Mouse (Mus musculus): ENCODE results near the gene Szt2. TPM values are rescaled to one million over a fixed set of nuclear protein-coding genes. Genes with fewer than 3 reads are reported as not detected.

The Szt2 gene
- polyA plus RNA-seq, 1 experiment from 2014 or later: 8.6 TPM

DNA sequence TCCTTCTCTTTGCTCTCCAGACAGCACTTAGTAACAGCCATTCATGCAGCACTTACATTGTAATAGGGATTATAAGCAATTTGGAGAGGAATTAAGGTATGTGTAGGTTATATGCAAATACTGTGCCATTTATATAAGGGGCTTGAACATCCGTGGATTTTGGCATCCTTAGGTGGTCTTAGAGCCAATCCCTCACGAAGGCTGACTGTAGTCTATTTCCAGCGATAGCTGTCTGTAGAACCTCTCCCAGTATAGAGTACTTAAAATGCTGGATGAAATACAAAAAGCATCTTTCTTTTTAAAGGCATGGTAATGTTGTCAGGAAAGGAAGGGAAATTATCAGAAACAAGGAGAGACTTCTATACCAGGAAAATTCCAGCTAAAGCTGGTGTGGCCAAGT, 67.6 kb downstream of the Szt2 start:
- DNase-seq (ENCODE audit: low spot score): no peak
- Histone ChIP-seq H3K9me3 (no peaks in the 10 kb centered on the region), H3K4me3 (no peak overlapping the region), H3K27me3 (ENCODE audit: insufficient read depth, poor library complexity, severe bottlenecking) (0 out of 2 replicates have a peak, but pooled peaks cover 11% of the 10 kb centered on the region), H3K27ac (no peak overlapping the region), H3K36me3 (no peaks in the 10 kb centered on the region), H3K4me1 (no peaks in the 10 kb centered on the region)
- 79% methylated on average over 3 of the region's 3 CpGs for WGBS

DNA sequence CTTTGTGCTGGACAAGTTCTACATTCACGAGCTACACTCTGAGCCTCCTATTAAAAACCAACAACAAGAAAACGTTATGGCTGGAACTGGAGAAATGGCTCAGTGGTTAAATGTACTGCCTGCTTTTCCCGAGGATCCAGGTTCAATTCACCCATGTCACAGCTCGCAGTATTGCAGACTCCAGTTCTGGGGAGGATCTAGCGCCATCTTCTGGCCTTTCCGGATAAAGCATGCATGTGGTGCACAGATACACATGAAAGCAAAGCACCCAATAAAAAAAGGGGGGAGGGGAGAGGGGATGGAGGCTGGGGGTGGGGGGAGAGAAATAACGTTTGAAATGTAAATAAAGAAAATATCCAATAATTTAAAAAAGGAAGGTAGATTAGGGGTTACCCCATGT, 72.4 kb downstream of the Szt2 start:
- Histone ChIP-seq H3K9me3 (no peaks in the 10 kb centered on the region), H3K27me3 (ENCODE audit: insufficient read depth, poor library complexity, severe bottlenecking) (0 out of 2 replicates have a peak, but pooled peaks cover 11% of the 10 kb centered on the region), H3K36me3 (no peaks in the 10 kb centered on the region), H3K27ac (no peak overlapping the region), H3K4me1 (no peaks in the 10 kb centered on the region), H3K4me3 (no peak overlapping the region)
- WGBS: 18% methylated on average over 7 of the region's 7 CpGs
- no peak for DNase-seq (ENCODE audit: low spot score)

DNA sequence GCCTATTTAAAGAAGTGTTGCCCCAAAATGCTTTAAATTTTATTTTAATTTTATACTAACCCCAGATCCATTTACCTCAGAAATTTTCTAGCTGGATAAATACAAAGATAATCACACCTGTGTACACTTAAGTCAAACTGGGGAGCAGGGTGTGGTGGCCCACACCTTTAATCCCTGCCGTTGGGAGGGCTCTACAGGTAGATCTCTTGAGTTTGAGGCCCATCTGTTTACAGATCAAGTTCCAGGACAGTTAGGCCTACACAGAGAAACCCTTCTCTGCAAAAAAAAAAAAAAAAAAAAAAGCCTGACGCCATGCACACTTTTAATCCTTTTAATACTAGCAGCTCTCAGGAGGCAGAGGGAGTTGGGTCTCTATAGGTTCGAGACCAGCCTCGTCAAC, 73.1 kb downstream of the Szt2 start:
- H3K4me3 ChIP-seq: no peak overlapping the region
- no peak overlapping the region for H3K27ac ChIP-seq
- H3K9me3 ChIP-seq: no peaks in the 10 kb centered on the region
- H3K27me3 ChIP-seq (ENCODE audit: insufficient read depth, poor library complexity, severe bottlenecking): 0 out of 2 replicates have a peak, but pooled peaks cover 11% of the 10 kb centered on the region
- no peak for DNase-seq (ENCODE audit: low spot score)
- H3K36me3 ChIP-seq: no peaks in the 10 kb centered on the region
- H3K4me1 ChIP-seq: no peaks in the 10 kb centered on the region
- WGBS: 76% methylated on average over 4 of the region's 4 CpGs

DNA sequence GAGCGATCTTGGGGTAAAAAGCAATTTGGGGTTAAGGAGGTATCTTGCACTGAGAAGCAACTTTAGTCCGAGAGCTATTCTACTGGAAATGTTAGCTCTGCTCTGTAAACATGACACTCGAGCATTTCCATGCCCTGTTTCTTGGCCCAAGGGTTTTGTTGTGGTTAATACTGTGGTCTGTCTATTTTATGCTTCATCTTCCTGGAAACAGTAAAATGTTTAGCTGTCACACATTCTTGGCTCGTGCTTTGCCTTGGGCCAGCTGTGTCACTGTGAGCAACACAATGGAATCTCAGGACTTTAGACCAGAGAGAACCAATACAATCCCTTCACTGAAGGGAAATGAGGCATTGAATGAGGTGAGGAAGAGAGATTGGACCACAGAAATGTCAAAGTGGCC, 77.3 kb downstream of the Szt2 start:
- Histone ChIP-seq H3K4me3 (no peak overlapping the region), H3K27me3 (ENCODE audit: insufficient read depth, poor library complexity, severe bottlenecking) (no peaks in the 10 kb centered on the region), H3K4me1 (no peaks in the 10 kb centered on the region), H3K9me3 (no peaks in the 10 kb centered on the region), H3K36me3 (no peaks in the 10 kb centered on the region), H3K27ac (no peak overlapping the region)
- DNase-seq (ENCODE audit: low spot score): no peak
- WGBS: 64% methylated on average over 4 of the region's 4 CpGs

DNA sequence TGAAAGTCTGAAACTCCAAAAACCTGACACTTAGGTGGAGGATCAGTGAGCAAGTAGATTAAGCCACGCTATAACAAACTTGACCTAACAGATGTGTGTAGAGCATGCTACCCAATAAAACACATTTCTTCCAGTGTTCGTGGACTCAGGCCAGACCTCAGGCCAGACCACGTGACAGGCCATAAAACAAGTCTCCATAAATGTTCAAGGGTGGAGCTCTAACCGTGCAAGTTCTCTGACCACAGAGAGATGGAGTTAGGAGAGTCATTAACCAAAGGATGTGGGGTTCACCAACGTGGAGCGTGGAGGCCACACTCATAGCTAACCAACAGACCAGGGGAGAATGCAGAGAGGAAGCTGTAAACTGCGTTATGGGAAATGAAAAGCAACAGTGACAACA, 82.6 kb downstream of the Szt2 start:
- Histone ChIP-seq H3K9me3 (no peaks in the 10 kb centered on the region), H3K27ac (no peak overlapping the region), H3K27me3 (ENCODE audit: insufficient read depth, poor library complexity, severe bottlenecking) (no peaks in the 10 kb centered on the region), H3K4me1 (no peaks in the 10 kb centered on the region), H3K4me3 (no peak overlapping the region), H3K36me3 (no peaks in the 10 kb centered on the region)
- WGBS: 73% methylated on average over 7 of the region's 7 CpGs
- no peak for DNase-seq (ENCODE audit: low spot score)

DNA sequence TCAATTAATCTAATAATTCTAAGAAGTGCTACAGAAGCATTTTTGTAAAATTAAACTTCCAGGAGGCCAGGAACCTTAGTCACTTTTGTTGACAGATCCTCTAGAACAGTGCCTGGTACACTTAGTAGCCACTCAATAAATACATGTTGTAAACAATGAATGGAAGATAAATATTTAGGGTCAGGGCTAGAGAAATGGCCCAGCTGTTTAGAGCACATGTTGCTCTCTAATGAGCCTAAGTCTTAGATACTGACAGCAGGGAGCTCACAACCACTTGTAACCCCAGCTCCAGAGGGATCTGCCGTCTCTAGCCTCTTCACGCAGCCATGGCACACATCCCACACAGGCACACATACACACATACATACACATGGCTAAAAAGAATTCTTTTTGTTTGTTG, 88.4 kb downstream of the Szt2 start:
- peaks cover 9% of the 10 kb centered on the region for H3K4me1 ChIP-seq
- H3K27me3 ChIP-seq (ENCODE audit: insufficient read depth, poor library complexity, severe bottlenecking): no peaks in the 10 kb centered on the region
- no peak overlapping the region for H3K27ac ChIP-seq
- no peaks in the 10 kb centered on the region for H3K9me3 ChIP-seq
- no peak for DNase-seq (ENCODE audit: low spot score)
- no peak overlapping the region for H3K4me3 ChIP-seq
- WGBS: 87% methylated on average over 2 of the region's 2 CpGs
- no peaks in the 10 kb centered on the region for H3K36me3 ChIP-seq

DNA sequence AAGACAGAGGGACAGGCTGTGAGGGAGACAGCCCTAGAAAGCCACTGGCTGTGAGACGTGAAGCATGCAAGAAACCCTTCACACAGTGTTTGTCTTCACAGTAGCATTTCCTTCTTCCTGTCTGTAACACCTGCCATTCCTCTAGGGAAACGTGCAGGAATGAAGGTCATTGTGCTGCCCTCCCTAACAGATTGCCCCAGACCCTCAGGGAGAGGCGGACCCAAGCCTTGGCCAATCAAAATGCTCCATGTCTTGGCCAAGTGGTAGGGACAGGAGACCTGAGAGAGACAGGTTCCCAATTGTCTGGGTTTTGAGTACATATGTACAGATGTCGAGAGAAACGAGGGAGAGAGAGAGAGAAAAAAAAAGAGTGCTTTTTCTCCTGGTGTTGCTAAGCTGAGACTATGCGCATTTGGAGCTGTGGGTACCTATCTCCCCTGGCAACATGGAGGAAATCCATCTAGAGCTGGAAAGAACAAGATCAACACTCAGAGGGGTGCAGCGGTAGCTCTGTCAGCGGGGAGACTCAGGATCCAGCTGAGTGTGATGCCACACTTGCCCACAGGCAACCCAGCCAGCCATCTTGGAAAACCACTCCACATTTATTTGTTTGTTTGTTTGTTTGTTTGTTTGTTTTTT, 89.2 kb downstream of the Szt2 start:
- Histone ChIP-seq H3K27me3 (ENCODE audit: insufficient read depth, poor library complexity, severe bottlenecking) (no peaks in the 10 kb centered on the region), H3K4me1 (peaks cover 17% of the 10 kb centered on the region), H3K9me3 (no peaks in the 10 kb centered on the region), H3K36me3 (no peaks in the 10 kb centered on the region), H3K27ac (peak overlapping the region; percentile 52; the same call in 1 of the 2 replicates), H3K4me3 (peak overlapping the region; percentile 31; the same call in 1 of the 2 replicates)
- WGBS: 23% methylated on average over 8 of the region's 8 CpGs
- no peak for DNase-seq (ENCODE audit: low spot score)

DNA sequence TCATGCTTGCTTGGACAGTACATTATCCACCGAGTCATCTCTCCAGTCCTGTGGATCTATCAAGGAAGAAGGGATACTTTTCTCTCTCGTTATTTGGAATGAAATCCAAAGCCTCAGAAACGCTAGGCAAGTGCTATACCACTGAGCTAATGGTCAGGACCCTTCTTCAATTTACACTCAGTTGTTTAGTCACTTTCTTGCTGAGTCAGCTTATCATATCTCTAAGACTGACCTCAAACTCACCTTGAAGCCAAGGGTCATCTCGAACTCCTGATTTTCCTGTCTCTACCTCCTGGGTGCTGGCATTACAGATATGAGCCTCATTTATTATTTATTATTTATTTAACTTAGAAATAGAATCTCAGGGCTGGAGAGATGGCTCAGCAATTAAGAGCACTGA, 92.4 kb downstream of the Szt2 start:
- Histone ChIP-seq H3K36me3 (no peaks in the 10 kb centered on the region), H3K4me3 (no peak overlapping the region), H3K27ac (no peak overlapping the region), H3K4me1 (peaks cover 18% of the 10 kb centered on the region), H3K27me3 (ENCODE audit: insufficient read depth, poor library complexity, severe bottlenecking) (no peaks in the 10 kb centered on the region; the same call in 1 of the 2 replicates), H3K9me3 (no peaks in the 10 kb centered on the region)
- DNase-seq (ENCODE audit: low spot score): no peak
- WGBS: 73% methylated on average over 4 of the region's 4 CpGs

DNA sequence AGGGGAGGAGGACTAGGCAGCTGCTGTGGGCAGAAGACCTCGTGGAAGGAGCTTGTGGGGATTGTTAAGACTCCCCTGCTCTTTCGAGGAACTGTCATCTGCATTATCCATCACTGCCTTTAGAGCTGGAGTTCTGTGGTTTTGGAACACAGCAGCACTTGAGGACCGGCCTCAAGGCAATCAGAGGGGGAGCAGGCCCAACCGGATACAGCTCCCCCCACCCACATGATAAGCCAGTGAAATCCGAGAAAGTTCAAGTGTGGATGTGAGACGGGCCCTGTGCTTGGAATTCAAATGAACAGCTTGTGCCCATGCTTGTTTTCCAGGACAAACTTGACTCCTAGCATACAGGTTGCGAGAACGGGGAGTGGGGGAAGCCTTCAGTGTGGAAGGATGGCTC, 93.8 kb downstream of the Szt2 start:
- Histone ChIP-seq H3K4me3 (no peak overlapping the region), H3K4me1 (peaks cover 18% of the 10 kb centered on the region), H3K36me3 (no peaks in the 10 kb centered on the region), H3K27ac (0 out of 2 replicates have a peak overlapping the region, but pooled peaks have one; percentile 16), H3K9me3 (no peaks in the 10 kb centered on the region), H3K27me3 (ENCODE audit: insufficient read depth, poor library complexity, severe bottlenecking) (no peaks in the 10 kb centered on the region; the same call in 1 of the 2 replicates)
- DNase-seq (ENCODE audit: low spot score): no peak
- 20% methylated on average over 8 of the region's 8 CpGs for WGBS

Other genes starting within 250 kb of the Szt2 start
- gene Kdm4a, start 229.2 kb downstream of the Szt2 start, polyA plus RNA-seq (2016; fragmentation: Nextera tagmentation; extraction: Ambion mirVana): 22.9 and 26.6 TPM in 2 replicates
- 43.8 and 59.3 TPM in 2 replicates for gene Ptprf, start 117.9 kb downstream of the Szt2 start, polyA plus RNA-seq (2016; fragmentation: Nextera tagmentation; extraction: Ambion mirVana)
- 102 and 124 TPM in 2 replicates for gene Med8, start 64 bp upstream of the Szt2 start, polyA plus RNA-seq (2016; fragmentation: Nextera tagmentation; extraction: Ambion mirVana)
- gene Elovl1, start 18.8 kb upstream of the Szt2 start, polyA plus RNA-seq (2016; fragmentation: Nextera tagmentation; extraction: Ambion mirVana): 72.0 and 85.1 TPM in 2 replicates
- 221 and 270 TPM in 2 replicates for gene Cdc20, start 28.1 kb upstream of the Szt2 start, polyA plus RNA-seq (2016; fragmentation: Nextera tagmentation; extraction: Ambion mirVana)
- 3.9 and 5.5 TPM in 2 replicates for gene Mpl, start 48.2 kb upstream of the Szt2 start, polyA plus RNA-seq (2016; fragmentation: Nextera tagmentation; extraction: Ambion mirVana)
- gene Tie1, start 80.8 kb upstream of the Szt2 start, polyA plus RNA-seq (2016; fragmentation: Nextera tagmentation; extraction: Ambion mirVana): 36.5 and 54.4 TPM in 2 replicates
- gene 2610528J11Rik, start 117.7 kb upstream of the Szt2 start, polyA plus RNA-seq (2016; fragmentation: Nextera tagmentation; extraction: Ambion mirVana): 0.70 and 1.7 TPM in 2 replicates
- 0.32 and 0.69 TPM in 2 replicates for gene Tmem125, start 134.8 kb upstream of the Szt2 start, polyA plus RNA-seq (2016; fragmentation: Nextera tagmentation; extraction: Ambion mirVana)
- gene Cfap57, start 211.5 kb upstream of the Szt2 start, polyA plus RNA-seq (2016; fragmentation: Nextera tagmentation; extraction: Ambion mirVana): 0.84 and 1.1 TPM in 2 replicates
- gene Ebna1bp2, start 211.5 kb upstream of the Szt2 start, polyA plus RNA-seq (2016; fragmentation: Nextera tagmentation; extraction: Ambion mirVana): 110 and 166 TPM in 2 replicates
- not detected in 2 replicates for gene Olfr62, start 249.7 kb upstream of the Szt2 start, polyA plus RNA-seq (2016; fragmentation: Nextera tagmentation; extraction: Ambion mirVana)

All from heart, embryonic 10.5 days (tissue).